Mouse (Mus musculus) embryo, embryonic 11.5 days (tissue): Measurements from ENCODE around the gene Fip1l1.

Experiments
- DNase-seq: peaks from one replicate; pipeline ENCODE4 v3.0.0-alpha.2; 2012; ENCODE audit warnings: low read depth, low spot score

Gene Fip1l1

DNA sequence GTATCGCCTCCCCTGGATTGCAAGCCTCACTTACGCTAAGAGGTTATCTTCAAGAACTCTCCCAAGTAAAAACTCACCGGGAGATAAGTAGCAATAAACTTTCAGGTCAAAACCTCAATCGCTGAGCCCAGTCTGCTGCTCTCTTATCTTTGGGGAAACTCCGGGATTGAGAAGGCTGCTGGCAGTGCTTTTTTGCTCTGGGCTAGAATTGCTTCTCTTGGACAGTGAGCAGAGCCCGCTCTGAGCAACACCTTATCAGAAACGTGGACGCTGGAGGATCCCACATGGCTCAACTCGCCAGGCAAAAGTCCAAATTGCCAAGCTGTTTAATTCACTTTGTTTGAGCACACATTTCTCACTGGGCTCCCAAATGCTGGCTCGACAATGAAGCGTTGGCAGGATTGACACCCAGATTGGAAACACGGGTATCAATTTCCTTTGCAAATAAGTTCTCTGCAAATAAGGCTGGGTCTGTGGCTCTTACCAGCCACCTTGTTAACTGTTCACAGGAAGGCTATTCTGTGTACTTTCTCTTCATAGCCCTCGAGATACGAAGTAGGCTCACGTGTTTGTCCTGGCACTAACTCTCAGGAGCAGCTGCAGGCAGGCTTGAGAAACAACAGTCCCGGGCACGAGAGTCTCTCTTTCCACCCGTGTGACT lies 78.4 kb downstream of the Fip1l1 start:
- DNase-seq: no peak

DNA sequence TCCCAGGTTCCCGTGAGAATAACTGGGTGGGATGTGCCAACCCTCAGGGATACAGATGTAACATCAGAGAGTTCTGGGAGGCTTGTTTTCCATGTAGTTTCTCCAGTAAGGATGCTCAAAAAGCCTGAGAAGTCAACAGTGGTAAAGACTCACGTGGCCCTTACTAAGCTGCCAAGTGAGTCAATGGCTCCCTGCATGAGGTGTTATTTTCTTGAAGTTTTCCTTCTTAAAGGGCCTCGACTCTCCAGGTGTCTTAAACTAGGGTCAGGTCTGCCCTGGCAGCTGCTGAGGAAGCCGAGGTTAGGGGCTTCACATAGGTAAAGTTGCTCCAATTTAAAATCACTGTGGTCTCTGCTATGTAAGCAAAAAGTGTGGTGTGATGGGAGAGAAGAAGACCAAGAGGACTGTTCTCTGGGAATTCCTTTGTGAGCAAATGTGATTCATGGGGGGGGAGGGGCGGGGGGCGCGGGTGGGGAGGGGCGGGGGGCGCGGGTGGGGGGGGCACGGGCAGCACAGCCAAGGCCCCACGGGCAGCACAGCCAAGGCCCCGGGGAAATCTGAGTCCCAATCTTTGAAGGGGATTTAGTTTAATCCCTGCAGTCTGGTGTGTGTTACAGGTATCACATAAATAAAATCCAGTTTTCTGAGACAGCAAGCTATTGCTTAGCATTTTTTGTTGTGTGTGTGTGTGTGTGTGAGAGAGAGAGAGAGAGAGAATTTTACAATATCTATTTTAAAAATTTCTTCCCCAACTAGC lies 82.7 kb downstream of the Fip1l1 start:
- DNase-seq: no peak

DNA sequence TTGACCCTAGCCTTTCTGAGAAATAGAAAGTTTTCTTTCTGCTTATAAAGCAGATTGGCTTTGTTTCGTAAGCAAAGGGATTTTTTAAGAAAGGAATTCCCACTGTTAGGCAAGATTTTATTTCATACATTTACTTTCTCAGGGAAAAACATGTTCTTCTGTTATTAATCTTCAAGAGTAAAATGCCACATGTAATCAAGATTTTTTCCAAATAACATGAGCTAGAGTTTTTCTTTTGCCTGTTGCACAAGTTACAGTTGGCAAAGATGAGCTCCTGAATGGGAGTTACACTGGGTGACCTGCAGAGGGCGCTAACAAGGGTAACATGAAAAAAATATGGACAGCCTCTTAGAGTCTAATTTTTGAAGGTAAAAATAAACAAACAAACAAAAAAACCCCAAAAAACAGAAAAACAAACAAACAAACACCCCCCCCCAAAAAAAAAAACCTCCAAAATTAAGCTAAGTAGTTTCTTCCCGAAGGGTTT lies 83.4 kb downstream of the Fip1l1 start:
- DNase-seq: no peak

DNA sequence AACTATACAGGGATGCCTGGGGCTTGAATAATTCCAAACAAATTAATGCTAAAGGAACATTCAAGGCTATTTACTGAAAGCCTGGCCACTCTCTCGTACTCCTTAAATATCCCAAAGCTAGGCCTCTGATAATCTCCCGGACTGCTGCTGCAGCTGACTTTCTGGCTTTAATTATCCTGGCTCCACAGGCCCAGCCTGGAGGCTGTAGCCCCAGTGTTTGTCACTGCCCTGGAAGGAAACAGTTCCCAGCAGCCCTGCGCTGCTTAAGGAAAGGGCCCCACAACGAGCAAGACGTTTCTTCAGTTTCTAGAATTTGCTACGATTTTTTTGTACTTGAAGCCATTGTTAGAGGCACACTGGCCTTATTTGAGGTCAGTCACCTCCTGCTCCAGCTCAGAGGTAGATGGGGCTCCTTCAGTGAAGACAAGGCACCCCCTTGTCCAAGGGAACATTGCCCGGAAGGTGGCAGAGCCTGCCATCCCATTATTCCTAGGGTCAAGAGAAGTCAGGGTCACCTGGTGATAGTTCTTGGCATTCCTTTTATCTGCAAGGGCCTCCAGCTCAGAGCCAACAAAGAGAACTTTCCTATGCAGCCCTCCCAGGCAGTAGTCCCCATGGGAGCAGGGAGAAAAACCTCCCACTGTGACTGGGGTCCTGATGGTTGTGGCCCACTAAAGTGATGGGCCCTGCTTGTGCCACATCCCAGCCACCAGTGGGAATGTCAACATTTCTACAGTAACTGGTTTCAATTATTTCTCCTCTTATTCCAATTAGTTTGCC lies 86.6 kb downstream of the Fip1l1 start:
- no peak for DNase-seq

DNA sequence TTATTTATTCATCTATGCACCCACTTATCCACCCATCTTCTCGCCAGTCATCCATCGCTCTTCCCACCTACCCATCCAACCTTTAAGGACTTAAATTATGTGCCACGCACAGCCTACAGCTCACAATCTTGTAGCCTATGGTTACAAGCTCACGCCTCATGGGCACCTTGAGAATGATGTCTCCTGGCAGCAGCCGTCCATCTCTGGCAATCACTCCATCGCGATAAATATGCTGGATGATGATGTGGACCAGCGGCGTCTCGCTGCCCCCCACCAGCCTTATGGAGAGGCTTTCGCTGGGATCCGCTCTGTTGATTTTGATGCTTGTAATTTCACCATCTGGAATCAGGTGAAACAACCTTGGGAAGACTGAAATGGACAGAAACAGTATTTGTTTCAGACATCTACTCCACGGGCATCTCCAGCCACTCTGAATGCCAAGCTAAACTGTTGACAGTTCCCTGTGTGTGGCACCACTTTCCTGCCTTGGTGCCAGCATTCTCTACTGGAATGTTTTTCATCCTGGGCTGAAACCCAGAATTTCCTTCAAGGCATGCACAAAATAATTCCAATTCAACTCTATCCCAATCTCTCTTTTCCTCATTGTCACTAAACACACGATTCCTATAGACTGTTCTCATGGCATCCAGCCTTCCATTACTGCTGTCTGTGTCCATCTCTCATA lies 88.2 kb downstream of the Fip1l1 start:
- no peak for DNase-seq

DNA sequence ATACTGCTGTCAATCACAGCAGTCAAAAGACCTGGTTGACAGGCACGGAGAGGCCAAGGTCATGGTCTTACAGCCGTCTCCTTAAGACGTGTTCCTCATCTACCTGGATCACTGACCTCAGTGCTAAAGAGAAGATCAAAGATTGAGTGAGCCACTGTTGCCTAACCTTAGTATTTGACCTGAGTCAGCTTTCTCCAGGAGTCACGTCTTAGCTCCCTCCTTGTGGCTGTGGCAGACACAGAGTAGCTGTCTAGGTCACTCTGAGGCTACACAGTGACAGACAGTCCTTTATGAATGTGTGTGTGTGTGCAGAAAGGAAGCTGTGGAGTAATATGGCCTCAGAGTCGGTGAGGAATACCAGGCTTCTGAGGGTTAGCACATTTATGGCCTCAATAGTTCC lies 89.1 kb downstream of the Fip1l1 start:
- no peak for DNase-seq

DNA sequence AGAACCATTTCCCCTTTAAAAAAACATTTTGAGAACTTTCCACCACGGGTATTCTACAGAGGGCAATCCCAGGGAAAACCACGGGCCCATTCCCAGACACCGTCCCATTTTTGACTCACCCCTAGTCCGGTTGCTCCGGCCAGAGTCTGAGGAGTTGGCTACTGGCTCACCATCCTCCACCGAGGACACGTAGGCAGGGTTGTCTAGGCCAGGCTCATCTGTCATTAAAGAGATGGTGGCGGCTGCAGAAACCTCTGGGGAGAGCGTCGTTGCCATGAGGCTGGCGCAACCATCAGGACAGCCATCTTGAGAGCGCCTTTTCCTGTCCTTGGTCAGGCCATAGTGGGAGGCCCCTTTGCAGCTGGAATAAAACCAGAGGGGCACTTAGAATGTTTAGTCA lies 92.8 kb downstream of the Fip1l1 start:
- no peak for DNase-seq

DNA sequence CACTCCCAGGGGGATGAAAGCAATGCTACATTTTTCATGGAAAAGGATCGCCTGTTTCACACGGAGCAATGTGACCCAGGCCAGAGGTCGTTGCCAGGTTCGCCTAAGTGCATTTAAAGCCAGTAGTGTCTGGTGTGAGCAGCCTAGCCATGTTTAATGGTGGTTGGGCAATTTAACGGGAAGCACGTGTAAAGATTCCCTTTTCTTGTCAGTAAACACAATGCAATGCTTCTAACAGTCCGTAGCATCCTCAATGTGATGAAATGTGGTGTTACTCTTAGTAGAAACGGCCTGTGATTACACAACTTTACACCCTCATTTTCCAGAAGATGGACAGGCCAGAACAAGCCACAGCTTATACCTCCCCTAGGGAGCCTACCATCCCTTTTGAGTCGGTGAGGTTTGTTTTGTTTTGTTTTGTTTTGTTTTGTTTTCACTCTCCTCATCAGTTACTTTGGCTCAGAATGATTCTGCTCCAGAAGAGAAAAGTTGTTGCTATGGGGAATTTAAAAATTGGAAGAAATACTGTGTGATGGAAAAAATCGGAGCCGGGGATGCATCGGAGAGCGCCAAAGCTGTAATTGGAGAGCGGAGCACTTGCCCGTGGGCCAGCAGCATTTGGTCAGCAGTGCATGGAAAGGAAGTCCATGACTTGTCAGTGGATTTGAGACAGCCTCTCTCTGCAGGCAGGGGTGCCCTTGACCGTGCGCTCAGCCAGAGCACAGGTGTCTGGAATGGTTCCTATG lies 97.3 kb downstream of the Fip1l1 start:
- no peak for DNase-seq

DNA sequence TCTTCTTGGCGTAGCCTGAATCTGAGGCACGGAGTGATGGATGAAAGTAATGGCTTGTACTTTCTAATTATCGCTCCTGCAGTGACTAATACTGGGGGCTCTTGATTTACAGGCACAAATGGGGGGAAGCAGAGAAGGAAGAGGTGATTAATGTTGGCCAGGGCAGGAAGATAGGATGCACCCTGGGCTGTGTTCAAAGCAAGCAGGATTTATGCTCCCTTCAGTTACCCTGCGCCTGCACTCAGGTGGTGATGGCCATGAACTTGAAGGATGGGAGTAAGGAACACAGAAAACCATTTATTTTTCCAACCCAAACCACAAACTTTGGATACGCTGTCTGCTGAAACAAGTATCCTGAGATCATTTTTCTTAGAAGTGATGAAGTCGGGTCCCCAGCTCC lies 98.2 kb downstream of the Fip1l1 start:
- no peak for DNase-seq

DNA sequence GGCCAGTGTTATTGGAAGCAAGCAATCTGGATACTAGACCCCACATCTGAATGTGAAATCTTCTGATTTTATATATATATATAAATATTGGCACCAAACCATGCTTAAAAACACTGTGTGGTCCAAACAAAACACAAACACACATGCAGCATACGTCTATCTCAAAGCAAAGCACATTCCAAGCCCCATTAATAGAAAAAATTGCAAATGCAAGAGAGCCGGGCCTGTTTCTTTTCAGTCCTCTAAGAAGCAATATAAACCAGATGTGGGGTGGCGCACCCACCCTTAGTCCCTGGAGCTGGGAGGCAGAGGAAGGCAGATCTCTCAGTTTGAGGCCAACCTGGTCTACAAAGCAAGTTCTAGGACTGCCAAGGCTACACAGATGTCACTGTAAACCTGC lies 99.1 kb downstream of the Fip1l1 start:
- no peak for DNase-seq

DNA sequence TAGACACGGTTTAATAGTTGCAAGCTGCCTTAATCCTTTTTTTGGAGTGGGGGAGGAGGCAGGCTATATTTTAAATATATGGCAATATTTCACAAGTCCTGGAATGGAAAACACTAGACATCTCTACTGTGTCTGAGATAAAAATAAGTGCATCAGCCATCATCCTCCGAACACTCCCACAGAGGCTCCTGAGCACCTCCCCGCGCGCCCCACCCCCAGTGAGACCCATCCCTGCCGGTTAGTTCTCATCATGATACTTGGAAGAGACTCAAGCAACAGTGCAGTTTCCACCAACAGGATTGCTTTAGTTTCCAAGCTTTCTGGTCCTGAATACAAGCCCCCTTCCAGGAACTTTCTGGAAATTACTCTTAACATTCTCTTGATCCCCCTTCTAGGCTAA lies 104.3 kb downstream of the Fip1l1 start:
- no peak for DNase-seq

DNA sequence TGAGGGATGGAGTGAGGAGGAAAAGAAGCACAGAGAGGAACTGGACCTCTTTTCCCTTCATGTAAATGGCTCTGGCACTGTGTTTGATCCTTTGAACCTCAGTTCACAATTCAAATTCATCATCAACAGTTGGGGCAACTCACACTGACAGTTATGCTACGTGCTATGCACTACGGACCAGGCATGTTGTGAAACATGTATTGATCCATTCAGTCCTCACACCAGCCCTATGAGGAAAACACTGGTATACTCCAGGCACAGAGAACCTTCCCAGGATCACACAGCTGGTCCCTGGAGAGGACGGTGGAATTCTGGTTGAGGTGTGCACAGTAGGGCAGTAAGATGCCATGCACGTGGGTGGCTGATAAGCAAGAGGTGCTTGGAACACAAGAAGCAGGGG lies 105.3 kb downstream of the Fip1l1 start:
- DNase-seq: no peak

DNA sequence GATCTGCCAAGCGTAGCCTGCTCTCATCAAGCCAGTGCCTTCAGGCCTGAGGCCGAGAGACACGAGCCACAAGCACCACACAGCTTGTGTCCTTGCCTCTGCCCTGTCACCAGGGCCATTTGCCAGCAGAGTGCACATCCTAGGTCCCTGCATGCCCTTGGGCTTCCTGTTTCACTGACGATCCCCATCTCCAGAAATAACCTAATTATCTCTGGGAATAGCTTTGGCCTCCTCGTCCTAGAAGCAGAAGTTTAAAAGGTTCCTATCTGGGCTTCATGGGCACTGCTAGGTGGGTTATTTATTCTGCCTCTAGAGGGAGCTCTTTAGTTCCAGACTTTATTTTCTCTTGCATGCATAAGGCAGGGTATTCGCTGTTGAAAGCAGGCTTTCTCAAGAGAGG lies 105.8 kb downstream of the Fip1l1 start:
- DNase-seq: no peak

DNA sequence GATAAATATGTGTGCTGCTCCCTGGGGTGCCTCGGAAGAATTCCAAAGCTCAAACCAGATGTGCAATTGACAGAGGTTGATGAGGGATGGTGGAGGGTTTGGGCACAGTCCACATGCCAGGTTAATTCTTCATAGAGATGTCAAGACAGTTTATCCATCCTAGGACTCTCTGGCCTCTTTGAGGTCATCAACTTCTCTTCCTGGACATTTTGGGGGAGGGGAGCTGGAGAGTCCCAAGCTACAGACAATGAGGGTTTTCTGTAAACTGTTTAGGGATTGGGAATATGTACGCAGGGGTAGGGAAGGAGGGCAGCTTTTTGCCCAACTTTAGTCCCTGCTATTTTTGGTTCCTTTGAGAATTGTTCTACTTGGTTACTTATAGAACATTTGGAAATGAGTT lies 107.0 kb downstream of the Fip1l1 start:
- no peak for DNase-seq

DNA sequence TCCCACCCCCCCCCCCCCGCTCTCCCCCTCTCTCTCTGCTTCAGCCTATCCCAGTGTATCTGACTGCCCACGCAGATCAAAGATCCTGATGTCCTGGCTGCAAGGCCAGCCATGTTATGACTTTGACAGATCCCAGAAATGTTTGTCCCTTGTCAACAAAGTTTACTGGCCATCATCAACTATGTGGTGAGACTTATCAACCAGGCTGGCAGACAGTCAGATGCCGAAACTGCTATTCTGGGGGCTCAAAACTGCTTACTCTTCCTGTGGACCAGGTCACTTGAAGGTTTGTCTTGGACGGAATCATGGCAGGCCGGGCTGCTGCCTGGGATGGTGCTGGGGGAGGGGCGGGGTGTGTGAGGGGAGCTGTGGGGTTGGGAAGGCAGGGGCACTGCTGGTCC lies 112.3 kb downstream of the Fip1l1 start:
- DNase-seq: no peak

DNA sequence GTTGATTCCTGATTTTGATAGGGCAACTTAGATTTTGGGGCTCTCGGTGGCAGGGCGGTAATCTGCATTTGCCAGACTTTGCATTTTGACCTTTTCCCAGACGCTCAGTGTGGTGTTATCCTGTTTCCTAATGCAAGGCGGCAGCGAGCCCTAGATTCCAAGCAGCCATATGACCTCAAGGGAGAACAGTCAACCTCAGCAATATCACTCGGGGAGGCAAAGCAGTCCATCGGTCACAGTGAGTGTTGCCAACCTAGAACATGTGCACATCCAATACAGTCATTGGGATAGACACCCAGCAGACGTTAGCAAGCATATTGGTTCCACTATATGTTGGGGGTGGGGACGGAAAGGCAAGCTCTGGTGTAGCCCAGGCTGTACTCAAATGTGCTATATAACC lies 113.0 kb downstream of the Fip1l1 start:
- no peak for DNase-seq
